Mouse (Mus musculus): ENCODE data around the gene Pigs.

Gene Pigs

DNA sequence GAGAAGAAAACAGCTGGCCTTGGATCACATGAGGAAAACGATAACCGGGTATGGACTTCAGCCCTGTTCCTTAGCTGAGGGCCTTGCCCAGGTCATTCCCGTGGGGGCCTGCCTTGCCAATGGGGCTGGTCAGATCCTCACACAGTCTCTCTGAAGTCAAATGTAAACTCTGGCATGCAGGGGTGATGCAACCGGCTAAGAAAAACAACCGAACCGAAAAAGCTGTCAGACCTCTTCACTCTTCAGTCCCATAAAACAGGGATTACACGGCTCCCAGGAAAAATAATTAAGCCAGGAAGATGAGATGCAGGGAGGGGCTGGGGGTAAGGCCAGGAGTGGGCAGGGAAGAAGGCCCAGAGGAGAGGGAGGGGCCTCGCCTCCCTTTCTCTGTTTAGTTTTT lies 35.9 kb downstream of the Pigs start:
- no peak for DNase-seq (ENCODE audit: low read depth)

- no peak for DNase-seq (ENCODE audit: low read depth)
These were observed 39.4 kb downstream of the Pigs start for GRCm38 (mm10) chr11:78367456-78368225.

GRCm38 (mm10) chr11:78370389-78370788 lies 42.2 kb downstream of the Pigs start:
- no peak for DNase-seq (ENCODE audit: low read depth)

- DNase-seq (ENCODE audit: low read depth) = no peak
These were observed 43.5 kb downstream of the Pigs start for GRCm38 (mm10) chr11:78371711-78372110.

DNA sequence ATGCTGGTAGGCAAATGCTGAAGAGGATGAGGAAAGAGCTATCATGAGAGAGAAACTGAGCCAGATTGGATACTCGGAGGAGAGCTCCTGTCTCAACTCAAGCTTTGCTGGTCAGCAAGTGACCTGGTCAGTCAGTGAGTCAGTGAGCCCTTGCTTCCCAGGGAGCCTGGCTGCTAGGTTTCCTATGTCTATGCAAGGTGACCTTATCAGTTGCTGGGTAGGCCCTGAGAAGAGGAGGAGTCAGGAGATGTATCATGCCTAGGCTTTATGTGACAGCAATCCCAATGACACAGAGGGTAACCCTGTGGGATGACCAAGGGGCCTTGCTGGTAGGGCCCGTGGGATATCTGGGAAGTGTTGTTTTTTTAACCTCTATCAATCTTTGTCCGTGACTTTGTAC lies 44.0 kb downstream of the Pigs start:
- no peak for DNase-seq (ENCODE audit: low read depth)

DNA sequence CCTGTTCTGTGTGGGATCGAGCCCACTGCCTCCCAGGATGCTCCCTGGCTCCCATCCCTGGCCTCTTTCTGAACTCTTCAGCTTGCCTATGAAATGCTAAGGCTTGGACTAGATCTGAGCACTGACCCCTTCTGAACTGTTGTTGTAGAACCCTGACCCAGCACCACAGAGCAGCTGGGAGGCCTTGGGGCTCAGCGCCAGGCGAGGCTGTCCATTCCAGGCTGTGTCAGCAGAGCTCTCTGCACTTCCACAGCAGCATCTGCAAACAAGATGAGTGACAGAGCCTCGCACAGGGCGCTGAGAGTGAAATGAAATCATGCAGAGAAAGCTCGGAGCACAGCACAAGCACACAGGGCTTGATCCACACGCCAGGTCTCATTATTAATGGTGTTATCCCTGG lies 44.4 kb downstream of the Pigs start:
- DNase-seq (ENCODE audit: low read depth) = no peak

- no peak for DNase-seq (ENCODE audit: low read depth)
These were observed 45.9 kb downstream of the Pigs start for GRCm38 (mm10) chr11:78374147-78374546.

DNA sequence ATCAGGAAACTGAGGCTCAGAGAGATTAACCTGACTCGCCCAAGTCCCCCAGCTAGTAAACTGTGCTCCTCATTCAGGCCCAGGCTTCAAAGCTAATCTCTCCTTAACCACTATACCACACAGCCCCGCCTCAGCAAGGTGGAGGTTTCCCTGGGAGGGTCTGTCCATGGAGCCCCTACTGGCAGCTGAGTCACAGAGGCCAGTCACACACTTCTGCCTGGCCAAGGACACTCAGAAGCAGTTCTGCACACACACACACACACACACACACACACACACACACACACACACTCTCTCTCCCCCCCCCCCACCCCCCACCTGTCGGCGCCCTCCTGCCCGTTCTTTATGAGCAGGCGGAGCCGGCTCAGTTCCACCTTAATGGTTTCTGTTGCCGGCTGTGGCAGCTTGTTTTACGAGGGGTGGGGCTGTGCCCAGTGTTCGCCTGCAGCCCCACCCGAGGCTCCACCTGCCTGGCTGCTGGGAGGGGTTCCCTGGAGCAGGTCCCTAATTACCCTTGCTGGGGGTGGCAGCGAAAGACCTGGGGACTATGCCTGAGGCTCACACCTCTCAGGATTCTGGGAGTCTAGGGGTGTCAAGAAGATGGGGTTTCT lies 49.4 kb downstream of the Pigs start:
- DNase-seq (ENCODE audit: low read depth) = no peak

- no peak for DNase-seq (ENCODE audit: low read depth)
These were observed 52.1 kb downstream of the Pigs start for GRCm38 (mm10) chr11:78380351-78380750.

GRCm38 (mm10) chr11:78380996-78381395 lies 52.8 kb downstream of the Pigs start:
- DNase-seq (ENCODE audit: low read depth) = no peak

- no peak for DNase-seq (ENCODE audit: low read depth)
These were observed 54.1 kb downstream of the Pigs start for GRCm38 (mm10) chr11:78382286-78382685.

GRCm38 (mm10) chr11:78382701-78383100 lies 54.5 kb downstream of the Pigs start:
- DNase-seq (ENCODE audit: low read depth) = no peak

- DNase-seq (ENCODE audit: low read depth) = no peak
These were observed 57.6 kb downstream of the Pigs start for GRCm38 (mm10) chr11:78385776-78386175.

GRCm38 (mm10) chr11:78386508-78387043 lies 58.4 kb downstream of the Pigs start, which contains the start of gene Foxn1:
Foxn1 (minus strand) TSS chr11:78386558.
- DNase-seq (ENCODE audit: low read depth) = no peak

Measured in 416B (cell line).